Mouse (Mus musculus) neural tube, embryonic 14.5 days (tissue): ENCODE measurements around the gene Glyr1. TPM values are rescaled to one million over a fixed set of nuclear protein-coding genes. Genes with fewer than 3 reads are reported as not detected.

Experiments
- ATAC-seq: fragments of 200-750 bp; cut with Nextera tagmentation; 2 replicates; pipeline ENCODE4 v1.8.0; 2017; ENCODE audit warnings: low read depth, mild to moderate bottlenecking, moderate TSS enrichment, moderate library complexity
- H3K27ac ChIP-seq: fragments of 300-500 bp; sonication (generic); 2 replicates; pipeline ENCODE4 v1.5.1; 2014; ENCODE audit warnings: low read depth, mild to moderate bottlenecking, control low read depth, low read length, moderate library complexity, mixed read lengths
- H3K27me3 ChIP-seq: fragments of 300-500 bp; sonication (generic); 2 replicates; pipeline ENCODE4 v1.6.1; 2014; ENCODE audit warnings: low read length; ENCODE audit not compliant: control insufficient read depth, insufficient read depth
- H3K36me3 ChIP-seq: fragments of 300-500 bp; sonication (generic); 2 replicates; pipeline ENCODE4 v1.6.1; 2014; ENCODE audit warnings: low read length, mixed read lengths; ENCODE audit not compliant: control insufficient read depth, insufficient read depth
- H3K4me1 ChIP-seq: fragments of 300-500 bp; sonication (generic); 2 replicates; pipeline ENCODE4 v1.6.1; 2014; ENCODE audit warnings: low read length; ENCODE audit not compliant: control insufficient read depth, insufficient read depth
- H3K4me2 ChIP-seq: fragments of 300-500 bp; sonication (generic); 2 replicates; pipeline ENCODE4 v1.6.1; 2014; ENCODE audit warnings: mild to moderate bottlenecking, low read depth, low read length, control low read depth
- H3K4me3 ChIP-seq: fragments of 300-500 bp; sonication (generic); 2 replicates; pipeline ENCODE4 v1.5.1; 2014; ENCODE audit warnings: low read depth, low read length, control low read depth, mixed read lengths
- H3K9ac ChIP-seq: fragments of 300-500 bp; sonication (generic); replicated peaks from 2 replicates; pipeline ENCODE4 v1.6.1; 2014; ENCODE audit warnings: low read depth, mild to moderate bottlenecking, control low read depth, low read length, mixed read lengths
- H3K9me3 ChIP-seq: fragments of 300-500 bp; sonication (generic); 2 replicates; pipeline ENCODE4 v1.6.1; 2016; ENCODE audit warnings: low read length; ENCODE audit not compliant: control insufficient read depth
- WGBS: fragments of 180-500 bp; shearing (Covaris S2); extraction: QIAGEN DNeasy Blood & Tissue Kit; methylation state at CpG from one replicate; pipeline ENCODE4 v1.1.7; 2014; 5-methylcytosine and 5-hydroxymethylcytosine counted together
- polyA plus RNA-seq: library from polyadenylated mRNA; unstranded; fragments of >200 nt; fragmentation: Nextera tagmentation; extraction: Ambion mirVana; gene quantifications from 2 replicates; pipeline ENCODE4 v1.2.1, GENCODE M21; 2014

Glyr1 gene
- polyA plus RNA-seq, 1 experiment from 2014 or later = 102 TPM

DNA sequence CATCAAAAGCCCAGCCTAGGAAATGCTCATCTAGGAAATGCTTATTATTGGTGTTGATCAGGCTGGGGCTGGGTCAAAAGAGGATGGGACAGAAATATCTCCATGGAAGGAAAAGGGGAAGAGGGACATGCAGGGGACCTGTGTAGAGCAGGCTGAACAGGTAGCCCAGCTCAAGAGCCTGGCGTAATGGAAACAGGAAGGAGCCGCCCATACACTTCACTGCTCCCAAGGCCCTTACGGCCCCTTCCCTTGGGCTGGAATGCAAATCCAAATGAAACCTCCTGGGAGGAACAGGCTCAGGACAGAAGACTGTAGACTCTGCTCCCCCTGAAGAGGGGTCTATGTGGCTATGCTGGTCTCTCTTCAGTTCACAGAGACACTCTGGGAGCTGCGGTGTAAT is 35.1 kb downstream of the Glyr1 start:
- WGBS = 98% methylated on average over 4 of the region's 4 CpGs
- Histone ChIP-seq H3K9ac (no peak overlapping the region), H3K36me3 (peaks cover 47% of the 10 kb centered on the region), H3K27me3 (no peaks in the 10 kb centered on the region), H3K9me3 (no peaks in the 10 kb centered on the region), H3K4me3 (no peak overlapping the region), H3K4me1 (peaks cover 9% of the 10 kb centered on the region; the same call in 1 of the 2 replicates), H3K27ac (no peak overlapping the region), H3K4me2 (no peak overlapping the region)
- no peak for ATAC-seq

DNA sequence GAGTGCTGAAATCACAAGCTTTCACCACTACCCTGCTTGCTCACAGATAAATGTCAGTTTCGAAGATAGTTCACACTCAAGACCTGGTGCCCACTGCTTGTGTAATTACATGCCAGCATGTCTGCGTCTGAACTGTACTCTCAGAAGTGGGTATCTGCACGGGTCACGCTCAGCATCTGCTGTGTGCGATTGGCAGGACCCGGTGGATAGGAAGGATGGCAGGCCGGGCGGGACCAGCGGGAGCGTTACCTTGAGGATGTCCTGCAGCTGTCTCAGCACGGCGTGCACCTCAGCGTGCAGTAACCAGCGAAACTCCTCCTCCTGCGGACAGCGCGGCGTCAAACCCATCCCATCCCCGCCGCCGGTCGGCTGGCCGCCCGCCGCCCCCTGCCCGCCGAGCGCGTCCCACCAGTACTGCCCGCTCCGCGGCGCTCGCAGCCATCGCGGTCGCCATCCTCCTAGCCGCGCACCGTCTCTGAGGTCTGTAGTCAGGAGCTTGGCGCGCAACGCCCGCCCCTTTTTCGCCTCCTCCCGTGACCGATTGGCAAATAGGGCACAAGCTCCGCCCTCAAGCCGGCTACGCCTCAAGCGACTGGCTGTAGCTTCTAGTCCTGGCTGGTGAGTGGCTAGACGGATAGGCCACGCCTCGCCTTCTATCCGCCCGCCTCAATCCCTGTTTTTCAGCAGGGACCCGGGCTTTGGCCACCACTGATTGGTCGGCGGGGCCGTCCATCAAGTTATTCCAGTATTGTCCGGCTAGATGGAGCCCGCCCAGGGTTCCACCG is 36.4 kb downstream of the Glyr1 start, which contains the start of gene Rogdi:
Gene Rogdi (minus strand): TSS at position 500 of the 785 bp plus-strand sequence.
- Histone ChIP-seq H3K27ac (peak within 1 kb of the TSS; percentile 74), H3K4me1 (peaks cover 9% of the 10 kb centered on the region; the same call in 1 of the 2 replicates), H3K4me2 (peak within 1 kb of the TSS; percentile 70), H3K9ac (peak within 1 kb of the TSS; percentile 76), H3K4me3 (peak within 1 kb of the TSS; percentile 65), H3K27me3 (no peaks in the 10 kb centered on the region), H3K9me3 (no peaks in the 10 kb centered on the region), H3K36me3 (peaks cover 35% of the 10 kb centered on the region)
- peak; percentile 99 for ATAC-seq
- under 1% methylated on average over 51 of the region's 63 CpGs for WGBS

DNA sequence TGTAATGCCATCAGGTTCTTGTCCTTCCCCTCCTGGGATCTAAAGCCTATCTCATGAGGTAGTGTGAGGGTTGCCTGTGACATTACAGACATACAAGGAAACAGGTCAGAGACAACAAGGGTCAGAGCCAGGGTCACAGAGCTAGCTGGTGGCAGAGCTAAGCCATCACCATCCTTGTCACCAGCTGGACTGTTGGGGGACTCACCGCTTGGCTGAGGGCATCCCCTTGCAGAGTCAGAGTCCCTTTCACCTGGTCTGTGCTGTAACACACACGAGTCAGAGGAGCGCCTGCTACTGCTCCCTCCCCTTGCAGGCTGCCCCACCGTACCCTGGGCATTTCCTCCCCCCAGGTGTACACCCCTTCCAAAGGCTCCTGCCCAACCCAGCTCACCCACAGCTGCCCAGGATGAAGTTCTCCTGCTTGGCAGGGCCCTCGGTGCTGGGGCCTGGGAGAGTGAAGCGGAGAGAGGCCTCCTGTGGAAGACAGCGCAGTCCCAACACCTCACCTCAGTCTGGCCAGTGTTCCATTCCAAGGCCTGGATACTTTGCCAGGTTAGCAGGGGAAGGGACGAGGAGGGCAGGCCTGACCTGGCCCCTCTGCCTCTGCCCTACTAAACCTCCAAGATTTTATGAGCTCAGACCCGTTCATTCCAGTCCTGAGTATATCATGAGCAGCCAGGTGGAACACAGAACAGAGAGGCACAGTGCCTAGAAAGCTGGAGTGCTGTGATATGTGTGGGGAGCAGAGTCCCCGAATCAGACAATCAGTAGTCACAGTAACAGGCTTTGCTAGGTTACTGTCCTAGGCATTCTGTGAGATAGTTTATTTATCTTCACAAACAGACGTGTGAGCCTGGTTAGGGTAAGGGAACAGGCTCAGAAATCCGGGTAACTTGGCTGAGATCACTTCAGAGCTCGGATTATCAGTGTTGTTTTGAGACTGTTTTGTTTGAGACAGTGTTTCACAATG is 37.3 kb downstream of the Glyr1 start:
- 54% methylated on average over 13 of the region's 13 CpGs for WGBS
- Histone ChIP-seq H3K27me3 (no peaks in the 10 kb centered on the region), H3K9ac (peak overlapping the region; percentile 76; the same call in 1 of the 2 replicates)

DNA sequence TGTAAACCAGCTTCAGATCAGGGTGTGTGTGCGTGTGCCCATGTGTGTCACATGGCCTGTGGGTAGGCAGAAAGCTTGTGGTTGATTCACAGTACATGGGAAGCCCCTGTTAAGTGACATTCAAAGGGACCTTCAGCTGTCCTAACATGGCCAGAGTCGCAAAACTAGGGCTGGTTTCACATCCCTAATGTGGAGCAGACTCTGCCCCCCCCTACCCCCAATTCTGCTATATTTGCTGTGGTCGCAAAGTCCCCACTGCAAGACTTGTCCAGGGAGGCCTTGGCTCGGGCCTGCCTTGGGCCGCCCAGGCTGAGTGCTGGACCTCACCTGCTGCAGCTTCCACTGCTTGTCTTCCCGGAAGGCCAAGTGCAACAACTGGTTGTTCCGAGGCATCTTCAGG is 38.4 kb downstream of the Glyr1 start:
- WGBS = 92% methylated on average over 7 of the region's 7 CpGs
- no peak overlapping the region for H3K4me3 ChIP-seq
- no peaks in the 10 kb centered on the region for H3K9me3 ChIP-seq
- no peak overlapping the region for H3K4me2 ChIP-seq
- H3K27ac ChIP-seq = no peak overlapping the region
- H3K9ac ChIP-seq = no peak overlapping the region
- peaks cover 18% of the 10 kb centered on the region for H3K36me3 ChIP-seq
- H3K27me3 ChIP-seq = no peaks in the 10 kb centered on the region
- ATAC-seq = no peak
- peaks cover 9% of the 10 kb centered on the region; the same call in 1 of the 2 replicates for H3K4me1 ChIP-seq

More for the DNA sequence above, 37.3 kb downstream of the Glyr1 start:
- H3K9me3 ChIP-seq = no peaks in the 10 kb centered on the region
- peaks cover 9% of the 10 kb centered on the region; the same call in 1 of the 2 replicates for H3K4me1 ChIP-seq
- peaks cover 26% of the 10 kb centered on the region for H3K36me3 ChIP-seq
- no peak overlapping the region for H3K27ac ChIP-seq
- no peak for ATAC-seq
- peak overlapping the region; percentile 65 for H3K4me3 ChIP-seq
- H3K4me2 ChIP-seq = peak overlapping the region; percentile 70

DNA sequence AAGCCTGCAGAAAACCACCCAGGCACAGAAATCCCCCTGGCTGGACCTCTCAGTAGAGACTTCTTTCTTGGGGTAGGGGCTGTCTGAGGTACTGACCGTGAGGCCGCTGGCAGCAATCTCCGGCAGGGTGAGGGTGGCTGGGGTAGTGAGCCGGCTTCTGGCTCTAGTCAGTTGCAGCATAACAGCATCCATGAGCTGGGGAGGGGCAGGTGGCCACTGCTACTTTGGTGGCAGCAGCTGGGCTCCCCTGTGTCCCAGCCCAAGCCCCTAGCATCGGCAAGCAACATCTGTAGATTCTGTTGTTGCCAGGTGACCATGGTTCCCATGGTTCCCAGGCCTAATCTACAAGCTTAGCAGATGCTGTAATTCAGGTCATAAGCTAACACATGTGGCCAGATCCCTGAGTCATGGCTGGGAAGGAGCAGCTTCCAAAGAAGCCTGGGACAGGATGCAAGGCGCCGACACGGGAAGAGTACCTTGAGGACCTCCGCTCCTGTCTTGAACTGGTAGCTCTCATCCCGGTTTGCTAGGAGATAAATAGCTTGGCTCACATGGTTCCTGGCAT is 39.2 kb downstream of the Glyr1 start:
- no peaks in the 10 kb centered on the region for H3K27me3 ChIP-seq
- no peaks in the 10 kb centered on the region for H3K9me3 ChIP-seq
- peaks cover 9% of the 10 kb centered on the region for H3K36me3 ChIP-seq
- H3K4me3 ChIP-seq = no peak overlapping the region
- WGBS = 85% methylated on average over 10 of the region's 10 CpGs
- no peak for ATAC-seq
- no peak overlapping the region for H3K9ac ChIP-seq
- H3K4me2 ChIP-seq = no peak overlapping the region
- H3K27ac ChIP-seq = no peak overlapping the region
- H3K4me1 ChIP-seq = peaks cover 9% of the 10 kb centered on the region; the same call in 1 of the 2 replicates

DNA sequence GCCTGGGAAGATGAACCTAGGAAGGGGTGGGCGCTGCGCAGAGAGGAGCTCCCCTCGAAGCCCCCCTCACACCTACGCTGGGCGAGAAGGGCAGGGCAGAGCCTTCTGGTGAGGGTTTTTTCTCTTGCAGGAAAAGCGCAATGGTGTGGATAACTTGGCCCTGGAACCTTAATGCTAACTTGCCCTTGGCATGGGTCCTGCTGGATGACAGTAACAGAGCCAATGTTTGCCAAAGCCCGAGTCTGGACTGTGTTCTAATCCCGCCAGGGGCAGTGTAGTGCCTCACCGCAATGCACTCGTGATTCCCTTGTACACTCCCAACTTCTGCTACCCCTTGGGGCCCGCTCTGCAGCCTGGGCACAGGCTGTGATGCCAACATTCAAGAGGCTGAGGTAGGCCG is 41.6 kb downstream of the Glyr1 start:
- no peak for ATAC-seq
- H3K4me3 ChIP-seq = no peak overlapping the region
- H3K27me3 ChIP-seq = no peaks in the 10 kb centered on the region
- H3K36me3 ChIP-seq = no peaks in the 10 kb centered on the region
- H3K9me3 ChIP-seq = no peaks in the 10 kb centered on the region
- peaks cover 9% of the 10 kb centered on the region; the same call in 1 of the 2 replicates for H3K4me1 ChIP-seq
- WGBS = 88% methylated on average over 12 of the region's 12 CpGs
- H3K27ac ChIP-seq = no peak overlapping the region
- H3K4me2 ChIP-seq = no peak overlapping the region
- no peak overlapping the region for H3K9ac ChIP-seq

DNA sequence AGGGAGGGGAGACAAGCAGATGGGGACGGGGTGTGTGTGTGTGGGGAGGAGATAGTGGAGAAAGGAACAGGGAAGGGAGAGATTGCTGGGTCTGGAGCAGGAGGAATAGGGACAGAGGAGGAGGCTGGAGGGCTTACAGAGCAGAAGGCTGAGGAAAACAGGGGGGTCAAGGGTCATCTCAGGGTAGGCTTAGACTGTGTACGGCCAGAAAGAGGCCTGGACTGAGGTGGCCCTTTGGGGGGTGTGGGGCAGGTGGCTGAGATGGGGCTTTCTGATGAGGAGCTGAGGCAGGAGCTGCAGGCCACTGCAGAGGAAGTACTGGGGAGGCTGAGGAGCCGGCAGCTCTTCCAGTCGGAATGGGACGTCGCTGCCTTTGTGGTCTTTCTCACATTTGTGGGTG is 42.2 kb downstream of the Glyr1 start:
- no peak overlapping the region for H3K27ac ChIP-seq
- H3K9ac ChIP-seq = no peak overlapping the region
- no peak overlapping the region for H3K4me3 ChIP-seq
- ATAC-seq = no peak
- no peak overlapping the region for H3K4me2 ChIP-seq
- H3K9me3 ChIP-seq = no peaks in the 10 kb centered on the region
- 61% methylated on average over 6 of the region's 6 CpGs for WGBS
- no peaks in the 10 kb centered on the region for H3K36me3 ChIP-seq
- no peaks in the 10 kb centered on the region for H3K27me3 ChIP-seq
- peaks cover 6% of the 10 kb centered on the region; the same call in 1 of the 2 replicates for H3K4me1 ChIP-seq

DNA sequence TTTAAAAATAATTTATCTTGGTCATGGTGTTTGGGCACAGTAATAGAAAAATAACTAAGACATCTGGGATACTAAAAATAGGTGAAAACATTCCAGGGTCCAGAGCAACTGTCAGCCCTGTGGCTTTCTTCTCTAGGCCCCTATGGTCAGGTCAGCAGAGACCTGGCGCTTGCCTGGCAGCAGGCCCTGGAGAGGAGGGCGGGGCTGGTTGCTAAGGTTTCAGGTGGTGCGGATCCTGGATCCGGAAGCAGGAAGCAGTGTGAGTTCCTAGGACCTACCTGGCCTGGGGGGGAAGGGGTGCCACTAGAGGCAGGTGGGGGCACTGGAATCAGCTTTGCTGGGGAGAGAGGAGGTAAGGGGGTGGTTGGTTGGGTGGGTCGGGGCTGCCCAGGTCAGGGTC is 42.6 kb downstream of the Glyr1 start, which contains the start of gene Smim22:
Gene Smim22 (plus strand): TSS at position 222 of the 400 bp plus-strand sequence.
- H3K4me1 ChIP-seq = peaks cover 2% of the 10 kb centered on the region; the same call in 1 of the 2 replicates
- no peak for ATAC-seq
- no peak within 1 kb of the TSS for H3K9ac ChIP-seq
- H3K9me3 ChIP-seq = no peaks in the 10 kb centered on the region
- H3K27ac ChIP-seq = no peak within 1 kb of the TSS
- 54% methylated on average over 5 of the region's 5 CpGs for WGBS
- H3K36me3 ChIP-seq = no peaks in the 10 kb centered on the region
- H3K27me3 ChIP-seq = no peaks in the 10 kb centered on the region
- H3K4me2 ChIP-seq = no peak within 1 kb of the TSS
- no peak within 1 kb of the TSS for H3K4me3 ChIP-seq
